Mouse (Mus musculus): ENCODE data around the gene Rabac1.

Rabac1 gene

DNA sequence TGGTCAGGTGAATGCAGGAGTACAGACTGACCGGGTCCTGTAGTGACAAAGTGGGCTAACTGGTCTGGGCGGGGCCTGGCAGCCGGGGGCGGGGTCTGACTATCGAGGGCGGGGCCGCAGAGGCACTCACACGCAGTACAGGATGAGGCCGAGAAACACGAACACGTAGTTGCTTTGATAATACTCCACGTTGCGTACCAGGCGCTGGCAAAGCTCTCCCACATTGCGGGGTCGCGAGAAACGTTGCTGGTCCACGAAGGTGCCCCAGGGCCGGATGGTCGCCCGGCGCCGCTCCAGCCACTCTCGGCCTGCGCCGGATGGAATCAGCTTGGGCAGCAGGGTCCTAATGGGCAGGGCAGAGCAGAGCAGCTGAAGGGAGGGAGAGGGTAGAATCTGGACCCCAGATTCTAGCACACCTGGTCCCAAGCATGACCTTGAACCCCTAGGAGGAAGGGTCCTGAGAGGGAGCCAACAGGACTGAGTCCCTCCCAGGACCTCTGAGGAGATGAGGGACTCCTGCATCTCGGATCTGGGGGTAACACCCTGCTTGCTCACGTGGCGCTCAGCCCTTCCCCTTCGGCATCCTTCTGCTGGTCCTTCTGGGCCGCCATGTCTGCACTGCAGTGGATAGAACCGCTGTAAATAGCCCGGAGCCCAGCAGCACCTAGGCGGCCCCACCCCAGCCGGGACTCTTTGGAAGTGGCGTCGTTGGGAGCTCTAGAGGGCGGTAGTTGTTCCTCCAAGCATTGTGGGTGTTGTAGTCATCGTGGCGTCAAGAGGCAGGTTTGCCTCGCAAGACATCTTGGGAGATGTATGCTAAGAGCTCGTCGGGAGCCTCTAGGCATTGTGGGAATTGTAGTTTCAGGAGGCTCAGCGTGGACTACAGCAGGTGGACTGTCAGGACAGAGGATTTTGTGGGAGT, at the start of gene Rabac1:
Gene Rabac1, minus strand, starts transcription at position 783 of the 922 bp plus-strand sequence.
- peak; percentile 91 for DNase-seq

DNA sequence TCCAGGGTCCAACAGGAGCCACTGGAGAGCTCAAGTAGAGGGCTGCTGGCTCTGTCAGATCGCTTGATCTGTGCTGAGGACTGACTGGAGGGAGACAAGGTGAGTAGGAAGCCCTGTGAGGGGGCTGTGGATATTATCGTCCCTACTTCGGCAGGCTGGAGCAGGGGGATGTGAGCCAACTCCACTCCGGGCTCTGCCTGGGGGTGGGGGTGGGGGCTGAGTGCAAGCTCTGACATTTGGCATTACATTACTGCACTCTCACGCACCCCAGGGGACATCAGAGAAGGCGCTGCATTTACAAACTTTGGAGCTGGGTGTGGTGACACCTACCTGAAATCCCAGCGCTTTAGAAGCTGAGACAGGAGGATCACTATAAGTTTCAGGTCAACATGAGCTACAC, 39.0 kb upstream of the Rabac1 start:
- DNase-seq = no peak

DNA sequence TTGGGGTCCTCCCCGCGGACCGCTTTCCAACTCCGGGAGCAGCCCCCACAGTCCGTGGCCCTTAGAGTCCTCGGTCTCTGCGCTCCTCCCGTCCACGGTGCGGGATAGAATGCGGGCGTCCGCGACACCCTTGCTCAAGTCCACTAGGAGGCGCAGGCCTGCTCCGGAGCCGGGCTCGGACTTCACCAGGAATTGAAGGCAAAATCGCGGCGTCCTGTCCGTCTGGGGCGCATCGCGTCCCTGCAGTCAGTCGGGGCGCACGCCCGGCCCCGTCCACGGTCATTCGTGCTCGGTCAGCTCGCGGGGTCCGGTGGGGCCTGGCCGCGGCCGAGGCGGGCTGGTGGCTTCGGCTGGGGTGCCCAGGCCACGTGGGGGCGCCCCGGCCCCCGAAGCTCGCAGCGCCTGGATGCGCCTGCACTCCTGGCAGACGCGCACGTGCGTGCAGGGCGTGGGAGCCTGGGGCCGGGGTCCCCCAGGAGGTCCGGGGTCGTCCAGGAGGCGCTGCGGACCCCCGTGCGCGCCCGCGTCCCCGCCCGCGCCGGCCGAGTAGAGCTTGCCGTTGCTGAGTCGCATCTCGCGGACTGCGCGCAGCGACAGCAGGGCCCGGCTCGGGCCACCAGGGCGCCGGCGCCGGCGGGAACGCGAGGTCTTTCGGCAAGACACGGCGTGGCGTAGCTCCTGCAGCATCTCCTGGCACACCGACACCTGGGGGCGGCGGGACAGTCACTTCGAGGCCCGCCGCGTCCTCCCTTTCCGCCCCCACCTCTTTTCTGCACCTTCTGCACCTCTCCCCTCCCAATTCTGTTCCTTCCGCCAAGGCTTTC, 37.7 kb upstream of the Rabac1 start:
- peak; percentile 46 for DNase-seq

DNA sequence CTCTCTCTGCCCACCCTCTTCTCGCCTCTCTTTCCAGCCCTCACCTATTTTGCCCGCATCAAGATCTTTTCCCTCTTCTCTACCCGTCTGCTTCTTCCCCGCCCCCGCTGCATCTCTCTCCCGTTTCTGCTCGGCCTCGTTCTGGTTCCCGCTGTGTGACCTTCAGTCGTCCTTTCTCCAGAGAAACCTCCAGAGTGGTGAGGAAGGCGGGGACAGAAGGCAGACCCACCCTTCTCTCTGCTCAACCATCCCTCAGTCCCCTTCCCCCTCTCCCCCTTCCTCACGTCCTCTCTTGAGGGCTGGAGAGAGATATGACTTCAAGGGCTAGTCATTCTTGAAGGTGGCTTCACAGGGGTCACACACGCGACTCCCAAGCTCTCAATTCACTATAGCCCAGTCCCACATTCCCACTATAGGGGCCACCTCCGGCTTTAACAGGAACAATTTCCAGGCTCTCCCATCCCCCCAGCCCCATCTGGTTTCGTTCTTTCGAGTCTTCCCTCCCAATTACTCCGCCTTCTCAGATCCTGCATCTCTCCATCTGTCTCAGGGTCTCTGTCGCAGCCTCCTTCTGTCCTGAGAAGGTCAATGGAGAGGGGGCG, 36.6 kb upstream of the Rabac1 start:
- DNase-seq = no peak

DNA sequence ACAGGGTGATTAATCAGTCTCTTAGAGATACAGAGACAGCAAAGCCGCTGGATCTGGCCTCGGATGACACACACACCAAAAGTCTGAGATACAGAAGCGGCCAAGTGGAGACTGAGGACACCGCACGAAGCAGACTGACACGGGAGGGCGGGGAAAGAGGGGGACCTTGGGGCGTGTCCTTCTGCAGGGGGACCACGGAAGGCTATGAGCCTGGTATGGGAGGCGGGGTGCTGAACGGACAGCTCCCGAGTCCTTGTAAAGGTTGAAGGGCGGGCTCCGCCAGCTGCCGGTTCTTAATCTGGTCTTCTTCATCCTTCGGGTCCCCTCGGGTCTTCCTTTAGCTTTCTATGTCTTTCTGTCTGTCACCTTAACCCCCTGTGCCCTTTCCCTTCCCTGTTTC, 36.1 kb upstream of the Rabac1 start:
- DNase-seq = peak; percentile 51

DNA sequence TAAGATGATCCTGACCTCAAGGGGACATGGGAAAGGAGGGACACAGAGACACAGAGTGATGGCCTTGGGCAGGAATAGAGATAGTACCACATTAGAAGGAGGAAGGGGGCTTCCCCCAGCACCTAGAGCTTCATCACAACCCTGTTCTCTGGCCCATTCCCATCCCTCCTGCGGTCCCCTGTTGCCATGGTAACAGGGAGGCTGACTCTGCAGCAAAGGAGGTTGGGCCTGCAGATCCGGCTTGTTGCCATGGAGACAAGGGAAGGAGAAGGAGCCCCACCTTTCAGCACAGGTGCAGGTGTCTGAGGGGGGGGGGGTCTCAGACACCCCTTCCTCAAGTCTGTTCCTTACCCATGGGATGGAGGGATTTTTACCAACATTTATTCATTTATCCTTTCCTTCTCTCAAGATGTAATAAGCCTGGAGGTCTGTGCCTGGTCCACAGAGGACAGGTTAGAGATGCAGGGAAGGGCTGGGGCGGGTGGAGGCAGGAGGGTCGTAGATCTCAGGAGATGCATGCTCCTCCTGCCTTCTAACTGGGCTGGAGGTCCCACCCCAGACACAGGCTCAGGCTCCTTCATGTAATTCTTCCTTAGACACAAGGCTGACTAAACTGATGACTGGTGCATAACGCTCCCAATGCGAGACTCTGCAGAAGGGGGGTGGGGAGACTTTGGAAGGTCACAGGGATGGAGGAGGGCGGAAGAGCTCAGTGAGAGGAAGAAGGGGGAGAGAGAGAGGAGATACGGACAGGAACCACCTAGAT, 35.2 kb upstream of the Rabac1 start:
- DNase-seq = no peak

DNA sequence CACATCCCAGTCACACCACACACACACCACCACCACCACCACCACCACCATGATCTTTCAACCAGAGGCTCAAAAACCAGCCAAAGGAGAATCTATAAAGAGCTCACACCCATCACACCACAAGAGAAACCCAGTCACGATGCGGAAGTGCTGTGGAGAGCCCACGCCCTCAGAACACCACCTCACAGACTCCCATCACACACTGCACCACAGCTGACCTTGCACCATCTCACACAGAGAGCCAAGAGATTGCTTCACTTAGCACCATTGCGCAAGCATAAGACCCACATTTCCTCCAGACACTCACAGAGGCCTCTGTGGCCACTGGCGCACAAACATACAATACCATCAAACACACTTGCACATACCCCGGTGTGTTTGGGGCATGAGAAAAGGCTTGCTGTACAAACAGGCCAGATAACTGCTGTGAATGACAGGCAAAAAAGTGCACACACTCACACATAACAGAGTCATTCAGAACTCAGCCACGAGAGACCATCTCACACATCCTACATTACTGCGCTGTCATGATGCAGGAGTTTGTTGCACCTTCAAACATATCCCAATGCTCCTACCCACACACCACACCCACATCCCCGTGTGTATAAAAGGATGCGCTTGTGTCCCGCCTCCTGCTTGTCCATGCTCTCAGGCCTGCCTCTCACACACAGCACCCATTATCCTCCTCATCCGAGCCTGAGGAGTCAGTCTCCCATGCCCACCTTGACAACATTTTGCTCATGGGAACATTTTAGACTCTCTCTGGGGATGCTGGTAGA, 34.2 kb upstream of the Rabac1 start:
- DNase-seq = no peak

DNA sequence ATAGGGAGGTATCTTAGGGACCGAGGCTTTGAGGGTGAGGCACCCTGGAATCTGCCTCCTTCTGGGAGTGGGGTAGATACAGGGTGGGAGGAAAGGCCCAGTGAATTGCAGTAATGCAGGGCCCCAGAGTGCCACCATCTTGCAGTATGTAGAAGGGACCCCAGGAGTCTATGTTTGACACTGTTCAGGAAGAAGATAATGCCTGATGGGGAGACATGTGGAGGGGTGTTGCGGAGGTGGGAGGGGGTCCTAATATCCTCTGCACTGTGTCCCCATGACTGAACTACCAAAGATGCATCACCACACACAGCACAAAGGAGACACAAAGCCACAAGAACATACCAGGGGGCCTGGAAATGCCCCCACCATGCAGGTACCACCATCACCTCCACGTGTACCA, 33.6 kb upstream of the Rabac1 start:
- no peak for DNase-seq

DNA sequence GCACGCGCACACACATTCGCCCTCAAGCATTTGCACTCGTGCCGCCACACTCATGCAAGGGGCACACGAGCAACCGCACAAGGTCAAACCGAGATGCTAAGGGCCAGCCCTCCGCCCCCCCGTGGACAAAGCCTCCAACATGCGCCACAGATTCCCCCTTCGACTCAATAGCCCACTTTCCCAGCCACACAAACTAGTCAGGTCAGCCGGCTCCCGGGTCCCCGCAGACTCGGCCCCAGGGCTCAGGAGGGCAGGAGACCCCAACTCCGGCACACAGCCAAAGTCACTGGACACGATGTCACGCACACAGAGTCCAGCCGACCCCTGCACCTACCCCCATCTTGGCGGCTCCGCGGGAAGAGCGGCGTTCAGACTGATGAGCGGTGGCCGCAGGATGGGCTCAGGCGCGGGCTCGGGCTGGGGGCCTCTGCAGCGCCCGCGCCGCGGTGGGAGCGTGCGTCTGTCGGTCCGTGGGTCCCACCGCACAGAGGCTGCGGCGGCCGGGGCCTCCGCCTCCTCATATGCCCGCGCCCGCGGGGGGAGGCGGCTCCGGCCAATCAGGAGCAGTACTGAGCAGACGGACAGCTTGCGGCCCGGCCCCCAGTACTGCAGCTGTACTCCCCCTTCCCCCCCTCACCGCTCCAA, 33.0 kb upstream of the Rabac1 start, which contains the start of gene Atp1a3:
Gene Atp1a3, minus strand, starts transcription at position 538 of the 645 bp plus-strand sequence.
- DNase-seq = no peak

DNA sequence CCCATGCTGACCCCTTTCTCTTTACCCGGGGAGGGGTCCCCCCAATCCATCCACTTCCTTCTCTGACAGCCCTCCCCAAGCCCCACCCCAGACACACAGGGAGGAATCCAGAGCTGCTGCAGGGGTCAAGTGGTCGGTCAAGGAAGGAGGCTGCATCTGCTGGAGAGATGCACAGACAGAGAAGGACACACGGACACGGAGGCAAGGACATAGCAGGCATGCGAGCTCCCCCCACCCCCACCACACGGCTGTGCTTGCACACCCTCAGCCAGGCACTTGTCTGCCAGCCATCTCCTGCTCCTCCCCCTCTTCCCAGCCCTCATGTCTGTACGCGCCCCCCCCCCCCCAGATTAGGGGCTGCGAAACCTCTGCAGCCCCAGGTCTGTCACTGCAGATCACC, 32.3 kb upstream of the Rabac1 start:
- DNase-seq = no peak

DNA sequence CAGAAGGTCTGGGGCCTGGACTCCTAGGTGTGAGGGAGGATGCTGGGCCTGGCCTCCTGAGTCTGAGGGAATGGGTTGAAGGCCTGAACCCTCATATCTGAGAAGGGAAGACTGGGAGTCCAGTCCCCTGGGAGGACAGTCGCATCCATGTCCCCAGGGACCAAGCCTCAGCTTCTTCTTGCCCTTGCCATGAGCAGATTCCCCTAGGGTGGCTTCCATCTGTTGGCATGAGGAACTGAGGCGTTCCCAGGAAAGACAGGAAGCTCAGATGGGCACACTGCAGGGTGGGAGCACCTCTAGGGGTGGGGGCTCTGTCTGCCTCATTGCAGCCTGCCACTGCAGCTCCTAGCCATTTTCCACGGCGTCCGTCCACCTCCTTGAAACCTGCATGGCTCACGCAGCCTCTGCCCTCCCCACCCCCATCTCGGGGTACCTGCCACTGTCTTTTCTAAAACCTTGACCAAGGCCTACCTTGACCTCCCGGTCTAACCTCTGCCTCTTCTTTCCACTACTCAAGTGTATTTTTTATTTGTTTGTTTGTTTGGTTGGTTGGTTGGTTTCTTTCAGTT, 31.4 kb upstream of the Rabac1 start:
- no peak for DNase-seq

DNA sequence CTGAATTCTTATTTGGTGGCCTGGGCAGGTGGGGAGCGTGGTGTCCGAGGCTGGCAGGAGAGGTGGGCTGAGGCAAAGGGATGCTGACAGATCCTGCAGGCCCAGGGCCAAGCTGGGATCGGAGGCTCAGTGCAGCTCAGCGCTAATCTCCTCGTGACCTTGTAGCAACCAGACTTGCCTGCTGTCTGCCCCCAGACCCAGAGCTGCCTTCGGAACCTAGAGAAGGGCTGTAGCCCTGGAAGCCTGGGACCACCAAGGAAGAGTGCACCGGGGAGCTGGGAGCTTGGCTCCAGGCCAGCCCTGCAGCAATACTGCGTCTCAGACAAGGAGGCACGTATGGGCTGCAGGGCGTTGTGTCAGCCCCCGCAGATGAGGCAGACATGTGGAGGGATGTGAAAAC, 30.7 kb upstream of the Rabac1 start:
- no peak for DNase-seq

DNA sequence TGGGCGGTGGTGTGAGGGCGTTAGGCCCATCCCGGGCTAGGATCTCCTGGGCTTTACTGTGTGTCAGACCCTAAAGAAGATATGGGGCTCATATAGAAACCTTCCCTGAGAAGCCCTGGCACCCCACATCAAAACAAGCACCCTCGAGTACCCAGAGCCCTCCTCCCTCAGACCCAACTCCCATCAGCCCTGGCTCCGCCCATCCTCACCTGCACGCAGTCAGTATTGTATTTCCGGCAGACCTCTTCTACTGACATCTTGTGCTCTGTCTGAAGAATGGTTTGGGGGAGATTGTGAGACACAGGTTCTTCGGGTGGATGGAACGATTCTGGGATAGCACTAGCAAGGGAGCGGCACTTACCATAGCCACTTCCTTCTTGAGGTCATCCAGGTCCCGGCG, 28.2 kb upstream of the Rabac1 start:
- DNase-seq = no peak

DNA sequence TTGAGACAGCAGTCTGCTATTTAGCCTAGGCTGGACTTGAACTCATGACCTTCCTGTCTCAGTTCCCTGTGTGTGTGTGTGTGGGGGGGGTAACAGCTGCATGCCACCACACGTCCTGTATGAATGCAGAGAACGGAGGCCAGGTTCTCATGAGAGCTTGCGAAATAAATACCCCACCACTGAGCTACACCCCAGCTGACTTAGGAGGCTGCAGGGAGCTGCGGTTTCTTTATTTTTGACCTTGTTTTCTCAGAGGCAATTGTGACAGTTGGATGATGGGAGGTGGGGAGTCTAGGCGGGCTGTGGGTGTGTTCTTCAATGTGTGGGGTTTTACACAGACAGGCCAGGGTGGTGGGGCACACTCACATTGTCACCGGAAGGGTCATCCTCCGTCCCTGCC, 27.7 kb upstream of the Rabac1 start:
- no peak for DNase-seq

DNA sequence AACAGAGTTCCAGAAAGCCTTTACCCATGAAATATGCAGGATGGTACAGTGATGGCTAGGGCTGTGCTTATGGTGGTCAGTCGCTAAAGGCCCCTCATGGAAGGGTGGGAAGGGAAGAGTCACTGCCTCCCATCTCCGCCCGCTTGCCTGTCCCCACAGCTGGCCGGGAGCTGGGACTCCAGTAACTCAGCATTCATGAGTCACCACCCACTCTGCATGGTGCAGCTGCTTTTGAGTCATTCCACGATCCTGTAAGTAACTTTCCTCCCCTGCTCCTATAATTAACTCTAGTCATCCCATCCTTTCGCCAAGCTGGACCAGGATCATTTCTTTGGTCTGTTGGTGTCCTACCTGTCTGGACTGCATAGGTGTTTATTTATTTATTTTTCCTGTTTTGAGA, 20.5 kb upstream of the Rabac1 start:
- DNase-seq = no peak

DNA sequence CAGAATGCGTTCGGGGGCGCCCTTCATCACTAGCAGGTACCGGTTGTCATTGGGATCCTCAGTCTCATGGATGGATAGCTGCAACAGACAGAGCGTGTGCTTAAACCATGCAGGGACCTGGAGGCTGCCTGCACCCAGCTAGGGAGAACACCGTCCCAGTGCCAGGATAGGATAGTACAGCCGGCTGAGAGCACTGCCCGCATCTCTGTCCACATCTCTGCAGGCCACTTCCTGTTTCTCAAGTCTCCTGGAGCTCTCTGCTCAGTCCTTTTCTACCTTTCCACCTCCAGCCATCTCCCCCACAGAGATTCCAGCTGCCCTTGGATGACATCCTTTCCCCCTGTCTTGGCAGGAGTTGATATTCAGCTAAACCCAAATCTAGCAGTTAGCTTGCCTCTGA, 17.9 kb upstream of the Rabac1 start:
- no peak for DNase-seq

DNA sequence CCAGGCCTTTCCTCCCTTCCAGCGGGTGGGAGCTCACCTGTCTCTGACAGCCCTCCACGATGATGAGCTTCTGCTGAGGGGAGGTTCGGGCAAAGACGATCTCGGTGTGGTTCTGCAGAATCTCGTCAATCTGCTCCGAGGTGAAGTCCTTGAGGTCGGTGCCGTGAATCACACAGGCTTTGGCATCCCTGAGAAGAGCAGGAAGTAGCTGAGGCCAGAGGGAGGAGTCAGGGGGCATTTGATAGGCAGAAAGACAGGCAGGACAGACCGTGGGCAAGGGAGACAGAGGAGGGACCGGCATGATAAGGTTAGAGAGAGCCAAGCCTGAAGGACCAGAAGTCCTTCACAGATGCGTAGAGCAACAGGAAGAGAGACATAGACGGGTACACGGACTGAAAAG, 15.4 kb upstream of the Rabac1 start:
- DNase-seq = no peak

DNA sequence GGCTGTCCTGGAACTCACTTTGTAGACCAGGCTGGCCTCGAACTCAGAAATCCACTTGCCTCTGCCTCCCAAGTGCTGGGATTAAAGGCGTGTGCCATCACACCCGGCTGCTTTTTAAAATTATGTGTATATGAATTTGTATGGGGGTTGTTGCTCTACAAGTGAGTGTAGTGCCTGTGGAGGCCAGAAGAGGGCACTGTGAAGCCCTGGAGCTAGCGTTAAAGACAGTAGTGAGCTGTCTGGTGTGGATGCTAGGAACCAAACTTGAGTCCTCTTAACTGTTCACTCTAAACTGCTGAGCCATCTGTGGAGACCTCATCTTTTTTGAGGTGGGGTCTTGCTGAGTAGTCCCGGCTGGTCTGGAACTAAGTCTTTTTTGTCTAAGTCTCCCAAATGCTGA, 13.2 kb upstream of the Rabac1 start:
- no peak for DNase-seq

DNA sequence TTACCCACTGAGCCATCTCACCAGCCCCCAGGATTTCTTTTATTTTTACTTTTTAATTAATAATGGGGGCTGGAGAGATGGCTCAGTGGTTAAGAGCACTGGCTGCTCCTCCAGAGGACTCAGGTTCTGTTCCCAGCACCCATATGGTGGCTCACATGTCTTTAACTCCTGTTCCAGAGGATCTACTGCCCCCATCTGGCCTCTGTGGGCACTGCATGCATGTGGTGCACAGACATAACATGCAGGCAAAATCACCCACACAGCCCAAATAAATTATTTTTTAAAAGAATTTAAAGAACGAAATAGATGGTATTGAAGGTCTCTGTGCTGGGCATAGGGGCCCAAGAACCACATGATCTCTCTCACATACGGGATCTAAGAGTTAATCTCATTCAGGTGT, 11.8 kb upstream of the Rabac1 start:
- no peak for DNase-seq

DNA sequence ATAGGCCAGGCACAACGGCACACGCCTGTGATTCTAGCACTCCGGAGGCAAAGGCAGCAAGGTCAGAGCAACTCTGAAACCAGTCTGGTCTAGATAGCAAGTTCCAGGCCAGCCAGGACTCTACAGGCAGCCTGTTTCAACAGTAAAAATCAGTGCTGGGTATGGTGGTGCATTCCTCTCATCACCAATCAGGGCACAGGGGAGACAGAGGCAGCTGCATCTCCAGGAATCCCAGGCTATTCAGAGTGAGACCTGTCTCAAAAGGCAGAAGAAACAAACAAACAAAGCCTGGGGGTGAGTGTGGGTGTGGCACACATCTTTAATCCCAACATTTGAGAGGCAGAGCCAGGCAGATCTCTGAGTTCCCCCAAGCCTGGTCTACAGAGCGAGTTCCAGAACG, 10.8 kb upstream of the Rabac1 start:
- no peak for DNase-seq

DNA sequence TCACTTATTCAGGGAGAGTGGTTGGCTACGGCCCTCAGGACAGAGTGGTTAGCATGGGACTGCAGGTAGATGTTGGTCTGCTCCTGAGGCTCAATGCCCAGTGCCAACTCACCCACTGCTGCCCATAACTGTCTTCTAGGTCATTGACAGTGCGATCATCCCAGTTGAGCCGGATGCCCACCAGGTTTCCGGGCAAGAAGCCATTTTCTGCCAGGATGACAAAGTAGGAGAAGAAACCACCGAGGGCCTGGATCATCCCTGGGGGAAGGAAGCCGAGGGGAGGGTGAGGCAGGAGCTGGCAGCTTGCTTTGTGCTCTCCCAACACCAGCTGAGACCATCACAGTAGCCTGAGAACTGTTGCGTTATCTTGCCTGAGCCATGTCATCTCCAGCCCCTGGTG, 7.9 kb upstream of the Rabac1 start:
- no peak for DNase-seq
